Mouse (Mus musculus) kidney, postnatal 0 days (tissue): ENCODE results near the gene Phactr2. TPM values are rescaled to one million over a fixed set of nuclear protein-coding genes. Genes with fewer than 3 reads are reported as not detected.

Source experiments
- ATAC-seq: fragments of 200-750 bp; cut with Nextera tagmentation; replicated peaks from 2 replicates; pipeline ENCODE4 v1.8.0; 2017; ENCODE audit warnings: low read depth, moderate number of reproducible peaks, moderate TSS enrichment, moderate library complexity; ENCODE audit not compliant: low FRiP score
- DNase-seq: peaks from one replicate; pipeline ENCODE4 v3.0.0-alpha.2; 2016; ENCODE audit warnings: low spot score
- H3K27ac ChIP-seq: fragments of 300-500 bp; sonication (generic); 2 replicates; pipeline ENCODE4 v1.5.1; 2014; ENCODE audit warnings: mild to moderate bottlenecking
- H3K27me3 ChIP-seq: fragments of 300-500 bp; sonication (generic); 2 replicates; pipeline ENCODE4 v1.6.1; 2014; ENCODE audit warnings: low read length, mixed read lengths; ENCODE audit not compliant: insufficient read depth
- H3K36me3 ChIP-seq: fragments of 300-500 bp; sonication (generic); 2 replicates; pipeline ENCODE4 v1.6.1; 2014; ENCODE audit warnings: low read length, mixed read lengths; ENCODE audit not compliant: insufficient read depth
- H3K4me1 ChIP-seq: fragments of 300-500 bp; sonication (generic); replicated peaks from 2 replicates; pipeline ENCODE4 v1.6.1; 2014; ENCODE audit warnings: antibody characterized with exemption, low read length, mixed read lengths; ENCODE audit not compliant: insufficient read depth
- H3K4me2 ChIP-seq: fragments of 300-500 bp; sonication (generic); 2 replicates; pipeline ENCODE4 v1.6.1; 2014; ENCODE audit warnings: mild to moderate bottlenecking, low read length, moderate library complexity, mixed read lengths
- H3K4me3 ChIP-seq: fragments of 300-500 bp; sonication (generic); replicated peaks from 2 replicates; pipeline ENCODE4 v1.5.1; 2014; ENCODE audit warnings: low read depth, low read length
- H3K9ac ChIP-seq: fragments of 300-500 bp; sonication (generic); 2 replicates; pipeline ENCODE4 v1.6.1; 2014; ENCODE audit warnings: low read depth, low read length
- H3K9me3 ChIP-seq: fragments of 300-500 bp; sonication (generic); replicated peaks from 2 replicates; pipeline ENCODE4 v1.6.1; 2016; ENCODE audit warnings: low read length, inconsistent platforms, mixed read lengths
- CTCF ChIP-seq: IDR thresholded peaks from 2 replicates; pipeline ENCODE4 v1.5.1; 2016; ENCODE audit warnings: antibody characterized with exemption, low read depth, mild to moderate bottlenecking, moderate library complexity
- WGBS: fragments of 180-500 bp; shearing (Covaris S2); extraction: QIAGEN DNeasy Blood & Tissue Kit; methylation state at CpG from one replicate; pipeline ENCODE4 v1.1.7; 2014; 5-methylcytosine and 5-hydroxymethylcytosine counted together
- polyA plus RNA-seq: library from polyadenylated mRNA; unstranded; fragments of >200 nt; fragmentation: Nextera tagmentation; extraction: Ambion mirVana; gene quantifications from 2 replicates; pipeline ENCODE4 v1.2.1, GENCODE M21; 2015

Gene Phactr2
- polyA plus RNA-seq, 1 experiment from 2014 or later, result 26.4 TPM

- H3K9me3 ChIP-seq, result no peaks in the 10 kb centered on the region
- 29% methylated on average over 5 of the region's 5 CpGs for WGBS
Measured at GRCm38 (mm10) chr10:13346609-13347290, 127.5 kb downstream of the Phactr2 start.

GRCm38 (mm10) chr10:13340583-13340982, 133.6 kb downstream of the Phactr2 start:
- ATAC-seq, result no peak
- H3K4me3 ChIP-seq, result no peak overlapping the region
- TF ChIP-seq CTCF, result no peak
- WGBS, result 93% methylated on average over 3 of the region's 3 CpGs
- H3K9me3 ChIP-seq, result no peaks in the 10 kb centered on the region
- no peaks in the 10 kb centered on the region for H3K36me3 ChIP-seq
- H3K9ac ChIP-seq, result no peak overlapping the region
- no peak overlapping the region for H3K4me2 ChIP-seq
- no peaks in the 10 kb centered on the region for H3K27me3 ChIP-seq
- H3K4me1 ChIP-seq, result no peaks in the 10 kb centered on the region
- no peak for DNase-seq
- H3K27ac ChIP-seq, result no peak overlapping the region

More at GRCm38 (mm10) chr10:13346609-13347290, 127.5 kb downstream of the Phactr2 start:
- TF ChIP-seq CTCF, result no peak
- ATAC-seq, result peak; percentile 68; the same call in 1 of the 2 replicates
- H3K9ac ChIP-seq, result no peak overlapping the region
- no peaks in the 10 kb centered on the region for H3K27me3 ChIP-seq
- no peak overlapping the region for H3K4me3 ChIP-seq
- peak; percentile 90 for DNase-seq
- no peak overlapping the region for H3K4me2 ChIP-seq
- no peaks in the 10 kb centered on the region for H3K4me1 ChIP-seq
- H3K36me3 ChIP-seq, result no peaks in the 10 kb centered on the region
- H3K27ac ChIP-seq, result no peak overlapping the region

GRCm38 (mm10) chr10:13336964-13337363, 137.2 kb downstream of the Phactr2 start:
- ATAC-seq (no peak), DNase-seq (no peak)
- H3K9ac ChIP-seq, result no peak overlapping the region
- 63% methylated on average over 4 of the region's 4 CpGs for WGBS
- H3K27ac ChIP-seq, result no peak overlapping the region
- no peak overlapping the region for H3K4me2 ChIP-seq
- H3K4me3 ChIP-seq, result no peak overlapping the region
- no peak for TF ChIP-seq CTCF
- no peaks in the 10 kb centered on the region for H3K36me3 ChIP-seq
- H3K27me3 ChIP-seq, result no peaks in the 10 kb centered on the region
- no peaks in the 10 kb centered on the region for H3K4me1 ChIP-seq
- no peaks in the 10 kb centered on the region for H3K9me3 ChIP-seq

- no peaks in the 10 kb centered on the region for H3K27me3 ChIP-seq
- no peak overlapping the region for H3K9ac ChIP-seq
- H3K4me2 ChIP-seq, result no peak overlapping the region
- H3K4me1 ChIP-seq, result no peaks in the 10 kb centered on the region
- WGBS, result 68% methylated on average over 6 of the region's 6 CpGs
- H3K36me3 ChIP-seq, result no peaks in the 10 kb centered on the region
- no peak overlapping the region for H3K4me3 ChIP-seq
- no peak overlapping the region for H3K27ac ChIP-seq
- DNase-seq (peak; percentile 52), ATAC-seq (no peak)
- no peaks in the 10 kb centered on the region for H3K9me3 ChIP-seq
- TF ChIP-seq CTCF, result no peak
Measured at GRCm38 (mm10) chr10:13335814-13336213, 138.4 kb downstream of the Phactr2 start.

- no peaks in the 10 kb centered on the region for H3K27me3 ChIP-seq
- H3K4me1 ChIP-seq, result no peaks in the 10 kb centered on the region
- no peak for DNase-seq
- no peak overlapping the region for H3K9ac ChIP-seq
- WGBS, result 65% methylated on average over 6 of the region's 6 CpGs
- H3K4me3 ChIP-seq, result no peak overlapping the region
- H3K36me3 ChIP-seq, result no peaks in the 10 kb centered on the region
- ATAC-seq, result no peak
- no peak for TF ChIP-seq CTCF
- no peak overlapping the region for H3K27ac ChIP-seq
- no peaks in the 10 kb centered on the region for H3K9me3 ChIP-seq
- no peak overlapping the region for H3K4me2 ChIP-seq
Measured at GRCm38 (mm10) chr10:13335347-13335746, 138.9 kb downstream of the Phactr2 start.

GRCm38 (mm10) chr10:13333781-13334180, 140.4 kb downstream of the Phactr2 start:
- H3K4me3 ChIP-seq, result no peak overlapping the region
- no peak overlapping the region for H3K9ac ChIP-seq
- ATAC-seq (no peak), DNase-seq (no peak)
- H3K27ac ChIP-seq, result no peak overlapping the region
- no peaks in the 10 kb centered on the region for H3K9me3 ChIP-seq
- 90% methylated on average over 2 of the region's 2 CpGs for WGBS
- no peaks in the 10 kb centered on the region for H3K36me3 ChIP-seq
- H3K4me1 ChIP-seq, result no peaks in the 10 kb centered on the region
- no peak overlapping the region for H3K4me2 ChIP-seq
- no peaks in the 10 kb centered on the region for H3K27me3 ChIP-seq
- TF ChIP-seq CTCF, result no peak

- Histone ChIP-seq H3K9me3 (no peaks in the 10 kb centered on the region), H3K27ac (no peak overlapping the region), H3K4me1 (no peaks in the 10 kb centered on the region), H3K4me2 (no peak overlapping the region), H3K27me3 (no peaks in the 10 kb centered on the region), H3K9ac (no peak overlapping the region), H3K36me3 (no peaks in the 10 kb centered on the region), H3K4me3 (no peak overlapping the region)
- TF ChIP-seq CTCF, result no peak
- DNase-seq, result no peak
- 36% methylated on average over 2 of the region's 2 CpGs for WGBS
- ATAC-seq, result no peak
Measured at GRCm38 (mm10) chr10:13332985-13333384, 141.2 kb downstream of the Phactr2 start.
